Mouse (Mus musculus) CH12.LX (cell line): ENCODE measurements around the gene Tulp2. TPM values are rescaled to one million over a fixed set of nuclear protein-coding genes. Genes with fewer than 3 reads are reported as not detected.

ENCODE experiments used
- DNase-seq: peaks from one replicate; pipeline ENCODE4 v3.0.0-alpha.2; 2013; ENCODE audit errors: extremely low read depth
- H3K27ac ChIP-seq: 2 replicates; pipeline ENCODE4 v1.5.1; 2012; ENCODE audit warnings: low read depth, mild to moderate bottlenecking, control low read depth, moderate library complexity; ENCODE audit not compliant: insufficient read depth
- H3K27me3 ChIP-seq: replicated peaks from 2 replicates; pipeline ENCODE3; 2012; ENCODE audit warnings: inconsistent platforms
- H3K36me3 ChIP-seq, 2 experiments: replicated peaks in 1 of 2; 2 replicates each; pipeline versions ENCODE3 to v1.6.1; 2012; ENCODE audit warnings: inconsistent platforms in 1 of 2, low read length in 1 of 2, mild to moderate bottlenecking in 1 of 2, mixed read lengths in 1 of 2, moderate library complexity in 1 of 2; ENCODE audit not compliant: control insufficient read depth in 1 of 2, insufficient read depth in 1 of 2
- H3K4me1 ChIP-seq, 2 experiments: 2 replicates each; pipeline ENCODE4 v1.6.1; 2012; ENCODE audit warnings: inconsistent platforms in 1 of 2, moderate library complexity in 1 of 2; ENCODE audit not compliant: insufficient read depth in 2 of 2, control insufficient read depth in 1 of 2
- H3K4me2 ChIP-seq: 2 replicates; pipeline ENCODE4 v1.6.1; 2012; ENCODE audit warnings: low read depth, mild to moderate bottlenecking, control low read depth; ENCODE audit not compliant: poor library complexity, insufficient read depth, severe bottlenecking
- H3K4me3 ChIP-seq, 3 experiments: fragments of 150-350 bp in 1 of 3; sonication (generic) in 1 of 3; replicated peaks in 1 of 3; 2 replicates each; pipeline versions ENCODE3 to v1.5.1; 2011 to 2012; ENCODE audit warnings: low read depth in 2 of 3, low read length in 2 of 3, mild to moderate bottlenecking in 2 of 3, moderate library complexity in 2 of 3, control low read depth in 1 of 3, improper control_type of control experiment in 1 of 3, inconsistent platforms in 1 of 3, mixed read lengths in 1 of 3; ENCODE audit not compliant: poor library complexity in 1 of 3
- H3K79me2 ChIP-seq: replicated peaks from 2 replicates; pipeline ENCODE4 v1.6.1; 2012; ENCODE audit warnings: mild to moderate bottlenecking, moderate library complexity; ENCODE audit not compliant: control insufficient read depth, poor library complexity, insufficient read depth, severe bottlenecking; ENCODE audit errors: extremely low read depth
- H3K9ac ChIP-seq: 2 replicates; pipeline ENCODE4 v1.6.1; 2012; ENCODE audit warnings: low read depth, mild to moderate bottlenecking, control low read depth, moderate library complexity; ENCODE audit not compliant: insufficient read depth
- H3K9me3 ChIP-seq: replicated peaks from 2 replicates; pipeline ENCODE3; 2012; ENCODE audit warnings: low read length, inconsistent platforms, mixed read lengths
- CHD1 ChIP-seq: IDR thresholded peaks from 2 replicates; pipeline ENCODE4 v1.6.1; 2012; ENCODE audit warnings: low read depth, low read length, improper control_type of control experiment, inconsistent platforms
- CTCF ChIP-seq, 2 experiments: IDR thresholded peaks in 1 of 2; conservative IDR thresholded peaks in 1 of 2; 2 replicates each; pipeline ENCODE4 v1.5.1; 2011 to 2012; ENCODE audit warnings: low read depth in 2 of 2, low read length in 2 of 2, improper control_type of control experiment in 1 of 2, inconsistent platforms in 1 of 2, mild to moderate bottlenecking in 1 of 2, moderate library complexity in 1 of 2
- E2F4 ChIP-seq: IDR thresholded peaks from 2 replicates; pipeline ENCODE4 v1.6.1; 2011; ENCODE audit warnings: low read depth, low read length, improper control_type of control experiment; ENCODE audit not compliant: insufficient replicate concordance
- EP300 ChIP-seq: IDR thresholded peaks from 2 replicates; pipeline ENCODE4 v1.6.1; 2011; ENCODE audit warnings: low read length, improper control_type of control experiment
- GABPA ChIP-seq: IDR thresholded peaks from 2 replicates; pipeline ENCODE4 v1.6.1; 2012; ENCODE audit warnings: low read depth, low read length, improper control_type of control experiment, inconsistent platforms; ENCODE audit not compliant: insufficient replicate concordance
- IRF4 ChIP-seq: IDR thresholded peaks from 2 replicates; pipeline ENCODE4 v1.6.1; 2014; ENCODE audit warnings: low read depth, mild to moderate bottlenecking, inconsistent platforms, low read length, improper control_type of control experiment
- JUN ChIP-seq: IDR thresholded peaks from 2 replicates; pipeline ENCODE4 v1.6.1; 2011; ENCODE audit warnings: low read depth, mild to moderate bottlenecking, low read length, improper control_type of control experiment, moderate library complexity; ENCODE audit not compliant: insufficient read depth
- MAFK ChIP-seq: IDR thresholded peaks from 2 replicates; pipeline ENCODE4 v1.6.1; 2011; ENCODE audit warnings: low read length, improper control_type of control experiment; ENCODE audit not compliant: insufficient replicate concordance
- MAX ChIP-seq: IDR thresholded peaks from 2 replicates; pipeline ENCODE4 v1.6.1; 2011; ENCODE audit warnings: low read length, improper control_type of control experiment
- MYC ChIP-seq: IDR thresholded peaks from 2 replicates; pipeline ENCODE4 v1.6.1; 2011; ENCODE audit warnings: low read depth, mild to moderate bottlenecking, improper control_type of control experiment, low read length
- NELFE ChIP-seq: IDR thresholded peaks from 2 replicates; pipeline ENCODE4 v1.6.1; 2011; ENCODE audit warnings: low read depth, low read length, improper control_type of control experiment
- NRF1 ChIP-seq: IDR thresholded peaks from 2 replicates; pipeline ENCODE4 v1.6.1; 2014; ENCODE audit warnings: low read depth, mild to moderate bottlenecking, inconsistent platforms, low read length, improper control_type of control experiment, moderate library complexity
- POLR2A ChIP-seq: IDR thresholded peaks from 2 replicates; pipeline ENCODE4 v1.6.1; 2011; ENCODE audit warnings: low read depth, mild to moderate bottlenecking, improper control_type of control experiment, low read length
- RAD21 ChIP-seq: IDR thresholded peaks from 2 replicates; pipeline ENCODE4 v1.6.1; 2011; ENCODE audit warnings: low read depth, mild to moderate bottlenecking, low read length, improper control_type of control experiment, moderate library complexity
- RCOR1 ChIP-seq: conservative IDR thresholded peaks from 2 replicates; pipeline ENCODE4 v1.6.1; 2012; ENCODE audit warnings: low read depth, mild to moderate bottlenecking, inconsistent platforms, low read length, improper control_type of control experiment
- SMC3 ChIP-seq: IDR thresholded peaks from 2 replicates; pipeline ENCODE4 v1.6.1; 2011; ENCODE audit warnings: low read depth, low read length, improper control_type of control experiment
- TBP ChIP-seq: conservative IDR thresholded peaks from 2 replicates; pipeline ENCODE4 v1.6.1; 2011; ENCODE audit warnings: low read depth, low read length, improper control_type of control experiment
- TCF12 ChIP-seq: IDR thresholded peaks from 2 replicates; pipeline ENCODE4 v1.6.1; 2014; ENCODE audit warnings: low read depth, mild to moderate bottlenecking, inconsistent platforms, low read length, improper control_type of control experiment
- ZC3H11A ChIP-seq: IDR thresholded peaks from 2 replicates; pipeline ENCODE4 v1.6.1; 2012; ENCODE audit warnings: low read depth, mild to moderate bottlenecking, inconsistent platforms, low read length, improper control_type of control experiment
- ZKSCAN1 ChIP-seq: IDR thresholded peaks from 2 replicates; pipeline ENCODE4 v1.6.1; 2012; ENCODE audit warnings: low read depth, inconsistent platforms, low read length, improper control_type of control experiment, borderline replicate concordance
- ZMIZ1 ChIP-seq: IDR thresholded peaks from 2 replicates; pipeline ENCODE4 v1.6.1; 2012; ENCODE audit warnings: low read depth, mild to moderate bottlenecking, inconsistent platforms, low read length, improper control_type of control experiment
- dilution Hi-C: fragments of 300-500 bp; cut with MboI; formaldehyde crosslinking; loops from 2 replicates; pipeline ENCODE4 v1.14.3; 2020; ENCODE audit warnings: low sequenced_read_pairs; ENCODE audit not compliant: extremely low pct_unique_long_range_greater_than_20kb, extremely low pct_ligation_motif_present
- in situ Hi-C: fragments of 300-500 bp; cut with MboI; formaldehyde crosslinking; loops from 3 replicates; pipeline ENCODE4 v1.14.3; 2019; ENCODE audit warnings: low sequenced_read_pairs, low pct_ligation_motif_present, low pct_unique_long_range_greater_than_20kb, mixed read lengths
- polyA plus RNA-seq: library from polyadenylated mRNA; unstranded; fragments of >175 nt; gene quantifications from 2 replicates; pipeline ENCODE4 v1.2.1, GENCODE M21; 2012; ENCODE audit warnings: low read depth; ENCODE audit not compliant: insufficient read length
- total RNA-seq, 2 experiments: library from RNA; depleted of rRNA; stranded (reverse); fragments of 300-350 nt in 1 of 2; fragments of >200 nt in 1 of 2; gene quantifications; 2 replicates each; pipeline ENCODE4 v1.2.3; 2012 to 2014

The Tulp2 gene
- total and polyA plus RNA-seq, 3 experiments = 0.13 TPM; not detected in 2

- no peak for DNase-seq
- peaks cover 13 to 37% of the 10 kb centered on the region in 2 experiments for H3K4me1 ChIP-seq
- peaks cover 19 to 33% of the 10 kb centered on the region in 2 experiments for H3K36me3 ChIP-seq
- H3K27ac ChIP-seq = no peak overlapping the region
- in situ Hi-C loops (loop anchor here (5.0 to 10.0 kb wide), 2 partner anchors 95 to 218 kb away; partner anchors contain the start of gene Ntn5), dilution Hi-C loops (no loop called here)
- peak overlapping the region; percentile 14 to 77 (median 73) for H3K4me3 ChIP-seq
- peaks cover 30% of the 10 kb centered on the region for H3K79me2 ChIP-seq
- H3K4me2 ChIP-seq = peak overlapping the region; percentile 45
- peak overlapping the region; percentile 21; the same call in 1 of the 2 replicates for H3K9ac ChIP-seq
- no peak for TF ChIP-seq SMC3
- TF ChIP-seq MYC = no peak
- TF ChIP-seq E2F4 = no peak
- TF ChIP-seq MAFK = no peak
- TF ChIP-seq TBP = no peak
- no peak for TF ChIP-seq CHD1
- no peak for TF ChIP-seq ZMIZ1
- no peak for TF ChIP-seq POLR2A
- no peak for TF ChIP-seq RCOR1
- no peak for TF ChIP-seq TCF12
- TF ChIP-seq NELFE = no peak
- TF ChIP-seq EP300 = no peak
- TF ChIP-seq GABPA = no peak
- TF ChIP-seq, all 38 proteins: peak for 0
- no peaks in the 10 kb centered on the region for H3K27me3 ChIP-seq
- H3K9me3 ChIP-seq = peaks cover 3% of the 10 kb centered on the region
These were observed 14.5 kb upstream of the Tulp2 start for GRCm38 (mm10) chr7:45467090-45467670.

GRCm38 (mm10) chr7:45470869-45471268 is 10.8 kb upstream of the Tulp2 start:
- peaks cover 5 to 22% of the 10 kb centered on the region in 2 experiments; a peak in 3 of 4 replicates for H3K4me1 ChIP-seq
- H3K79me2 ChIP-seq = 0 out of 2 replicates have a peak, but pooled peaks cover 5% of the 10 kb centered on the region
- H3K9ac ChIP-seq = no peak overlapping the region
- peak; percentile 71 for DNase-seq
- H3K9me3 ChIP-seq = peaks cover 3% of the 10 kb centered on the region
- dilution Hi-C loops = no loop called here
- no peak overlapping the region for H3K27ac ChIP-seq
- TF ChIP-seq RAD21 (peak; percentile 80), ZKSCAN1 (no peak), ZC3H11A (peak; percentile 4; the same call in 1 of the 2 replicates), IRF4 (no peak), CTCF (conservative IDR thresholded peaks at IDR 0.05 in 1 of 2, IDR thresholded peaks at IDR 0.05 in 1 of 2; ENCODE audit: low read depth in 2 of 2, low read length in 2 of 2) (peak; percentile 86 to 89), MAX (no peak), NRF1 (no peak), SMC3 (peak; percentile 75), JUN (no peak), MYC (no peak)
- H3K4me2 ChIP-seq = no peak overlapping the region
- in situ Hi-C loops = no loop called here
- no peak overlapping the region for H3K4me3 ChIP-seq
- no peaks in the 10 kb centered on the region for H3K27me3 ChIP-seq
- peaks cover 14 to 38% of the 10 kb centered on the region in 2 experiments for H3K36me3 ChIP-seq
